Mouse (Mus musculus): ENCODE data around the gene Icam5. TPM values are rescaled to one million over a fixed set of nuclear protein-coding genes. Genes with fewer than 3 reads are reported as not detected.

The Icam5 gene
- polyA plus RNA-seq, 1 experiment from 2014 or later: 0.05 TPM

DNA sequence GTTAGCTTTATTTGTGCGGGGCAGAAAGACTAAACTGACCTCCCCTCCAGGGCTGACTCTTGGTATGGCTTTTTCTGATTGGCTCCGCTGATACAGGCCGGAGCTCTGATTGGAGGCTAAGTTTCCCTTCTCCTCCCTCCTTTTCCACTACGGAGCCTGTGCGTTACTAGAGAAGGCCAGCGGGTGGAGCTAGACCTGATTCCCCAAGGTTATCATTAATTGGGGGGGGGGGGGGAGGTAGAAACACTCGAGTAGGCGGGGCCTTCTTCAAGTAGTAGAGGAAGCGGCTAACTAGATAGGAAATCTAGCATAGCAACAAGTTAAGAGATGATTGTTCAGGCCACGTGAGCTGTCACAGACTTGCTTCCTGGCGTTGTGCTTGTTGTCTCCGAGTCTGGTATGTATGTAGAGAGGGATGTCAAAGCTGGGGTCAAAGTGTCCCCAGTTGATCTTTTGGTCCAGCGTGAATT, 1.1 kb upstream of the Icam5 start:
- peak; percentile 89 for DNase-seq
- peak overlapping the region; percentile 71 for H3K9ac ChIP-seq (replicated peaks)
- H3K9me3 ChIP-seq (ENCODE audit: low read length): no peaks in the 10 kb centered on the region
- H3K36me3 ChIP-seq (replicated peaks; ENCODE audit: insufficient read depth, low read length): peaks cover 23% of the 10 kb centered on the region
- peaks cover 44% of the 10 kb centered on the region for H3K27me3 ChIP-seq (ENCODE audit: insufficient read depth, low read length)
- peak; percentile 73 for ATAC-seq
- peak overlapping the region; percentile 98 for H3K4me2 ChIP-seq (ENCODE audit: low read depth, low read length)
- peak overlapping the region; percentile 87 for H3K27ac ChIP-seq (ENCODE audit: low read depth)
- peak overlapping the region; percentile 55 for H3K4me3 ChIP-seq (ENCODE audit: low read depth, low read length)
- TF ChIP-seq CTCF (IDR thresholded peaks at IDR 0.05; ENCODE audit: low read depth) (peak; percentile 83), EP300 (IDR thresholded peaks at IDR 0.05; ENCODE audit: low read depth) (no peak)
- 2% methylated on average over 13 of the region's 13 CpGs for WGBS (ENCODE audit: insufficient replicate concordance)
- H3K4me1 ChIP-seq (ENCODE audit: insufficient read depth): peaks cover 60% of the 10 kb centered on the region

DNA sequence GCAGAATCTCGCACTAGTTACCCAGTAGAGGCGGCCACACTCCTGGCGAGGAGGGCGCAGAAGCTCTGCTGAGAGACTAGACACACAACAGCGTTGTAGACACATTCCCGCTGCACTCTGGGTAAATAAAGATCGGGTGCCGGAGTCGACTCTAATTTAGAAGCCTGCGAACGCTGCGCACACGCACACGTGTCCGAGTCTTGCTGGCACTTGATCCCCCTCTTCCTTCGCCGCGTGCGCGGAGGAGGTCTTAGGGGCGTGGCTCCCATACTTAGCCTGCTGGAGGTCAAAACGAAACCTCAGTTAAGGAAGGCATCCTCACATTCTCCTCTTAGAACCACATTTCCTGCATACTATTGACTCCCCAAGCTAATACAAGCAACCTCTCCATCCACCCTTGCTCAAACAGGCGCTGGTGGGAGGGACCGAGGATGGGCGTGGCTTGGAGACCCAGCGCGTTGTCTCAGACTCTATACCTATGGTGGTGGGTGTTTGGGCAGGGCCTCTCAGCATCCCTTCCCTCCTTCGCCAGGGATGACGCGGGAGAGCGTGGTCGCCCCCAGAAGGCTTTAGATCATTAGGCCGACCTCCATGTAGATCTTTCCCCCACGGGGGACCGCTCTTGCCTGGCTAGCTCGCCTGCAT, 500 bp upstream of the Icam5 start:
- Histone ChIP-seq H3K9ac (replicated peaks) (peak overlapping the region; percentile 41), H3K27me3 (ENCODE audit: insufficient read depth, low read length) (peaks cover 50% of the 10 kb centered on the region), H3K4me1 (ENCODE audit: insufficient read depth) (peaks cover 60% of the 10 kb centered on the region), H3K9me3 (ENCODE audit: low read length) (no peaks in the 10 kb centered on the region), H3K27ac (ENCODE audit: low read depth) (peak overlapping the region; percentile 87), H3K36me3 (replicated peaks; ENCODE audit: insufficient read depth, low read length) (peaks cover 21% of the 10 kb centered on the region), H3K4me3 (ENCODE audit: low read depth, low read length) (peak overlapping the region; percentile 55), H3K4me2 (ENCODE audit: low read depth, low read length) (peak overlapping the region; percentile 98)
- no peak for TF ChIP-seq EP300 (IDR thresholded peaks at IDR 0.05; ENCODE audit: low read depth)
- TF ChIP-seq CTCF (IDR thresholded peaks at IDR 0.05; ENCODE audit: low read depth): no peak
- DNase-seq: peak; percentile 62
- under 1% methylated on average over 36 of the region's 36 CpGs for WGBS (ENCODE audit: insufficient replicate concordance)
- ATAC-seq: peak; percentile 7

DNA sequence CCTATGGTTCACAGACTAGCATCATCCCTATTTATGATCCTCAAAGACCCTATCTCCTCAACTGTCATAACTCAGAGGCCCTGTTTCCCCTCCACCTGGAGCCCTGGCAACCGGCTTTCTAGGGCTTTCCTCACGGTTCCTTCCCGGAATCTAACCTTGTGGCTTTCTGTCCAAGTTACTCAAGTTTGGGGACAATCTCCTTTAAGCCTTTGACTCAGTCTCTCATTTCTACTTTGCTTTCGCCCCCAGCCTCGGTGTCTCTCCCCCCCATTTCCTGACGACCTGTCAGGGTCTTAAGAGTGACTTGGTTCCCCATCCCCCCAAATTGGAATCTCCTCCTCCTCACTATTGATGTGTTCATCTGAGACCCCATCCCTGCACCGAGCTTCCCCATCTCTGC, 618 bp downstream of the Icam5 start:
- Histone ChIP-seq H3K9me3 (ENCODE audit: low read length) (no peaks in the 10 kb centered on the region), H3K4me3 (ENCODE audit: low read depth, low read length) (peak overlapping the region; percentile 55), H3K27ac (ENCODE audit: low read depth) (no peak overlapping the region), H3K4me1 (ENCODE audit: insufficient read depth) (peaks cover 65% of the 10 kb centered on the region), H3K4me2 (ENCODE audit: low read depth, low read length) (peak overlapping the region; percentile 98), H3K27me3 (ENCODE audit: insufficient read depth, low read length) (peaks cover 61% of the 10 kb centered on the region), H3K9ac (replicated peaks) (no peak overlapping the region), H3K36me3 (replicated peaks; ENCODE audit: insufficient read depth, low read length) (peaks cover 11% of the 10 kb centered on the region)
- ATAC-seq: no peak
- DNase-seq: no peak
- whole genome bisulfite sequencing (ENCODE audit: insufficient replicate concordance): 4% methylated on average over 7 of the region's 7 CpGs
- no peak for TF ChIP-seq EP300 (IDR thresholded peaks at IDR 0.05; ENCODE audit: low read depth)
- TF ChIP-seq CTCF (IDR thresholded peaks at IDR 0.05; ENCODE audit: low read depth): no peak

GRCm38 (mm10) chr9:21033136-21033535, 1.3 kb downstream of the Icam5 start:
- Histone ChIP-seq H3K27me3 (ENCODE audit: insufficient read depth, low read length) (peaks cover 67% of the 10 kb centered on the region), H3K36me3 (replicated peaks; ENCODE audit: insufficient read depth, low read length) (peaks cover 4% of the 10 kb centered on the region; the same call in 1 of the 2 replicates), H3K4me3 (ENCODE audit: low read depth, low read length) (peak overlapping the region; percentile 55), H3K9me3 (ENCODE audit: low read length) (no peaks in the 10 kb centered on the region), H3K4me1 (ENCODE audit: insufficient read depth) (peaks cover 63% of the 10 kb centered on the region), H3K9ac (replicated peaks) (peak overlapping the region; percentile 44; the same call in 1 of the 2 replicates), H3K4me2 (ENCODE audit: low read depth, low read length) (peak overlapping the region; percentile 98), H3K27ac (ENCODE audit: low read depth) (no peak overlapping the region)
- WGBS (ENCODE audit: insufficient replicate concordance): 1% methylated on average over 30 of the region's 34 CpGs
- TF ChIP-seq EP300 (IDR thresholded peaks at IDR 0.05; ENCODE audit: low read depth) (no peak), CTCF (IDR thresholded peaks at IDR 0.05; ENCODE audit: low read depth) (no peak)
- DNase-seq (peak; percentile 93), ATAC-seq (peak; percentile 37)

DNA sequence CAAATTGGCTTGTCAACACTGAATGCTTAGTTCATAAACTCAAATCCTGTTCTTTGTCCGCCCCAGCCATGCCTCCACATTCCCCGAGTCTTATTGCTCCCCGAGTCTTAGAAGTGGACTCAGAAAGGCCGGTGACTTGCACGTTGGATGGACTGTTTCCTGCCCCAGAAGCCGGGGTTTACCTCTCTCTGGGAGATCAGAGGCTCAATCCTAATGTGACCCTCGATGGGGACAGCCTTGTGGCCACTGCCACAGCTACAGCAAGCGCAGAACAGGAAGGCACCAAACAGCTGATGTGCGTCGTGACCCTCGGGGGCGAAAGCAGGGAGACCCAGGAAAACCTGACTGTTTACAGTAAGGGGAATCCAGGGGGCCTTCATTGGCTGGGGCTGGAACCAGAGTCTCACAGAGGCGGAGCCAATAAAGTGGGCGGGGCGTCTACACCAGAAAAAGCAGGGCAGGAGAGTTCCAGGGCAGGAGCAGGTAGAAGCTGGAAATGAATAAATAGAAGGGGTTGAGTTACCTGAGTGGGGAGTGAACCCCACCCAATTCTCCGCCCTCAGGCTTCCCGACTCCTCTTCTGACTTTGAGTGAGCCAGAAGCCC, 2.7 kb downstream of the Icam5 start:
- Histone ChIP-seq H3K9me3 (ENCODE audit: low read length) (no peaks in the 10 kb centered on the region), H3K4me2 (ENCODE audit: low read depth, low read length) (no peak overlapping the region), H3K9ac (replicated peaks) (no peak overlapping the region), H3K27me3 (ENCODE audit: insufficient read depth, low read length) (peaks cover 80% of the 10 kb centered on the region), H3K4me1 (ENCODE audit: insufficient read depth) (peaks cover 53% of the 10 kb centered on the region), H3K4me3 (ENCODE audit: low read depth, low read length) (no peak overlapping the region), H3K36me3 (replicated peaks; ENCODE audit: insufficient read depth, low read length) (no peaks in the 10 kb centered on the region), H3K27ac (ENCODE audit: low read depth) (no peak overlapping the region)
- DNase-seq: no peak
- no peak for ATAC-seq
- TF ChIP-seq EP300 (IDR thresholded peaks at IDR 0.05; ENCODE audit: low read depth): no peak
- no peak for TF ChIP-seq CTCF (IDR thresholded peaks at IDR 0.05; ENCODE audit: low read depth)
- 6% methylated on average over 17 of the region's 17 CpGs for WGBS (ENCODE audit: insufficient replicate concordance)

DNA sequence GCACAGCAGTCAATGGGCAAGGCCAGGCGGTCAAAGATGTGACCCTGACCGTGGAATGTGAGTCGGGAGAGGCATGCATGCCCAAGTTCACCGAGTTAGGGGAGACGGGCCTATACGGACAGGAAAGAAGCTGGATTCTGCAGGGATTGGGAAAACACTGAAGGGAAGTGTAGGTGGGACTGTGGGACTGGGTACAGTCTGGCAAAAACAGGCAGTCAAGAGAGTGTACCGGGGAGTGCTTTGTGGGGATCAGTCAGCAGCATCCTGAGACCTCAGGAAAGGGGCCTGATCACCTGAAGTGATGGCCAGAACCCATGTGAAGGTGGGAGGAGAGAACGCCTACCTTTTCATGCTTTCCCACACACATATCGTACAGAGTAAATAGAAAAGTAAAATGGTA, 3.7 kb downstream of the Icam5 start:
- Histone ChIP-seq H3K27ac (ENCODE audit: low read depth) (no peak overlapping the region), H3K36me3 (replicated peaks; ENCODE audit: insufficient read depth, low read length) (no peaks in the 10 kb centered on the region), H3K4me2 (ENCODE audit: low read depth, low read length) (no peak overlapping the region), H3K9ac (replicated peaks) (no peak overlapping the region), H3K9me3 (ENCODE audit: low read length) (no peaks in the 10 kb centered on the region), H3K27me3 (ENCODE audit: insufficient read depth, low read length) (peaks cover 85% of the 10 kb centered on the region), H3K4me1 (ENCODE audit: insufficient read depth) (peaks cover 47% of the 10 kb centered on the region), H3K4me3 (ENCODE audit: low read depth, low read length) (no peak overlapping the region)
- TF ChIP-seq CTCF (IDR thresholded peaks at IDR 0.05; ENCODE audit: low read depth) (no peak), EP300 (IDR thresholded peaks at IDR 0.05; ENCODE audit: low read depth) (no peak)
- ATAC-seq (no peak), DNase-seq (no peak)
- 31% methylated on average over 9 of the region's 9 CpGs for WGBS (ENCODE audit: insufficient replicate concordance)

Measured in liver, postnatal 0 days (tissue).